Mouse (Mus musculus): ENCODE data around the gene Nemp2. TPM values are rescaled to one million over a fixed set of nuclear protein-coding genes. Genes with fewer than 3 reads are reported as not detected.
"Not testable (repeated sequence)": the region's sequence is repeated elsewhere in the genome, so short reads cannot be mapped to it uniquely, and the experiment has no call there.

Nemp2 gene
- total RNA-seq, 2 experiments from 2014 or later: 2.2 to 2.3 TPM

GRCm38 (mm10) chr1:52652601-52653253, 22.2 kb downstream of the Nemp2 start:
- DNase-seq: no peak

DNA sequence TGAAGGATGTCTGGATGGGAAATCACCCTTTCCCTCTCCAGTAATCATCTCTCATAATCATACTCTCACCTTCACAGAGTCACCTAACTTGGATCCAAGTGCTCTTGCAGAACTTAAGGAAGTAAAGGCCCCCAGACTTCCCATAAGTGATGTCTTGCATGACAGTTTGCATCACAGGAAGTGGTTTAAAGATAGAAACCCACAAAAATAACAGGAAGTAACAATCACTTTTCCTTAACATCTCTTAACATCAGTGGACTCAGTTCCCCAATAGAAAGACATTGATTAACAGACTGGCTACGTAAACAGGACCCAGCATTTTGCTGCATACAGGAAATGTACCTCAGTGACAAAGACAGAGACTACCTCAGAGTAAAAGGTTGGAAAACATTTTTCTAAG, 22.9 kb downstream of the Nemp2 start:
- intact Hi-C loops (cut with DNase I): no loop called here
- no peak for DNase-seq

More at GRCm38 (mm10) chr1:52652601-52653253, 22.2 kb downstream of the Nemp2 start:
- intact Hi-C loops (cut with DNase I): no loop called here

DNA sequence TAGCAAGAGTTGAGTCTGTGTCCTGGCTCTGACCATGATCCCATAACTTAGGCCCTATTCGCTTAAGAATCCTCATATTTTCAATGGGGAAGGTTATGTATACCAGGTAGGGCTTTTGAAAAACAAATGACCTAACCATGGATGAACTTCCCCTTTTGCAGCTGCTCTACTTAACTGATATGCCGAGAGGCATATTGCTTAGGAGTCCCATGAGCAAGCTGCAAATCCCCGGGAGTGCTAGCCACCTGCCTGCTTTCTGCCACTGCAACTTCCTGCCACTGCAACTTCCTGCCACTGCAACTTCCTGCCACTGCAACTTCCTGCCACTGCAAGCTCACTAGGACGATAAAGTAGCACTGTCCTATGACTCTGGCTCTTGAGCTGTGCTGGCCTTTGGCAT, 24.6 kb downstream of the Nemp2 start:
- intact Hi-C loops (cut with DNase I): no loop called here
- no peak for DNase-seq

- intact Hi-C loops (cut with DNase I): no loop called here
- DNase-seq: no peak
Observed at GRCm38 (mm10) chr1:52658160-52658559, 27.7 kb downstream of the Nemp2 start.

GRCm38 (mm10) chr1:52660278-52660677, 29.8 kb downstream of the Nemp2 start:
- no peak for DNase-seq
- intact Hi-C loops (cut with DNase I): no loop called here

- DNase-seq: no peak
- intact Hi-C loops (cut with DNase I): no loop called here
Observed at GRCm38 (mm10) chr1:52660765-52661164, 30.3 kb downstream of the Nemp2 start.

DNA sequence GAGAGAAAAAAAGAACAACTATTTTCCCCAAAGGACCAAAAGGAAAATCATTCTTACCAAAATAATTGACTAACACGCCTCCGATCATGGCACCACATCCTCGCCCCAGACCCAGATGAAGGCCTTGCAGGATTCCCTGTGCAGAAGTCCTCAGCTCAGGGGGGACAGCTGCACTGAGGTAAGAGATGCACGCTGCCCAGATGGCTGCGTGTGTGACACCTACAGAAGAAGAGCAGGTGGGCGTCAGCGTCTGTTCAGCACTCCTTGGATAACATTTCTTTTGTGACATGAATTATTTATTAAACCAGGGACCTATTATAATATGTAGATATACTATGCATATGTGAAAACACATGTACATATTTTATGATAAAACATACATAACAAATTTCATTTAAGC, 32.7 kb downstream of the Nemp2 start:
- intact Hi-C loops (cut with DNase I): no loop called here
- no peak for DNase-seq

DNA sequence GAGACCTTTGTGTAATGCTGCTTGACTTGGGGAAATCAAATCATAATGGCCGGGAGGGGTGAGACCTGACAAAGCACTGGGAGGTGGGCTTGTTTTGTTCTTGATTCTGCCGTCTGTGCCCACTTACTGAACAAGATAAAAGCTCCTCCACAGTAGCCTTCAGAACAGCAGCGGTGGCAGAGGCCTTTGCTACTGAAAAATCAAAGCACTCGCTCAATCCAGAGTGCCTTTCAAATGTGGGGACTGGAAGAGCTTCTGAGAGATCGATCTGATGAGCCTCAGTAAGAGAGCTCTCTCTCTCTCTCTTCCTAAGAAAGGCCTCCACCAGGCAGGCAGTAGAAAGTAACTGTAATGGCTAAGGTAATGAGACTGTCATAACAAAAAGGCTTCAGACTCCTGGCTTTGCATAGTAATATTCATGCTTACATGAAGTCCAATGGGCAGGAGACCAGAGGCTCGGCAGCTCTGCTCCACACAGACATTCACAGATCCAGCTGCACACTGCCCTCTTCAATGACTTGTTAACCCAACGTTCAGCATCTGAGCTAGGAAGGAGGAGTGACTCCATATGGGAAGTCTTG, 38.3 kb downstream of the Nemp2 start:
- intact Hi-C loops (cut with DNase I): no loop called here
- DNase-seq: no peak

- intact Hi-C loops (cut with DNase I): no loop called here
- no peak for DNase-seq
Observed at GRCm38 (mm10) chr1:52669931-52670330, 39.4 kb downstream of the Nemp2 start.

- intact Hi-C loops (cut with DNase I): no loop called here
- DNase-seq: peak in 1 of 2 experiments; percentile 32
Observed at GRCm38 (mm10) chr1:52675561-52676551, 45.4 kb downstream of the Nemp2 start.

DNA sequence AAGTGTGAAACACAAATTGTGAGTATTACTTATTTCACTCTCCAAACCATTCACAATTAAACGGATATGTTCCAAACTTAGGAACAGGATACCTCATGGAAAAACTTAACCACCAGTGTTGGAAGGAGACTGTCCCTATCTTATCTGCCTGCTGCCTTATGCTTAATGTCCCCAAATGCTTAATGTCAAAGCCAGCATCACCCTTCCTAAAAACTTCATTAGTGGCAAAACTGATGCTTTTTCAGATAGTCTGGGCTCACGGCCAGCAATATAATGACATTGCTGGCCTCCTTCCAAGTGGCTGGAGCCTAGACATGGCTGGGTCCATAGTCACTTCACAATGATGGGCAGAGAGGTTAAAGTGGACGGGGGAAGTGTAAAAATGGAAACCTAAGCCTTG, 46.1 kb downstream of the Nemp2 start:
- intact Hi-C loops (cut with DNase I): no loop called here
- peak; percentile 60 to 68 for DNase-seq

DNA sequence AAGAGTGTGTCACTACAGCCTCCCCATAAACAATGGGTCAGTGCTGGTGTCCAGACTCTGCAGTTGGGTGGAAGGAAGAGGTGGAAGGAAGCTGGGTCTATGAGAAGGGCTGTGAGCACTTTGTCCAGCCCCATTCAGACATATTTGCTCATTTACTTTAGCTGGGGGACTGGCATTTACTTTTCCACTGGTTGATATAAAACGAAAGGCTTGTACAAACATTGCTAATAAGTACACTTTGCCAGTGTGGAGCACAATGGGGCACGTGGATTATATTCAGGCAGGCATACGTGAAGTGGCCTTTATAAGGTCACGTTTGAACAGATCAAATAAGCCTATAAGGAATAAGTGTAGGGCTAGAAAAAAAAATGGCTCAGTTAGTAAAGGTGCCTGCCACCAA, 53.0 kb downstream of the Nemp2 start:
- intact Hi-C loops (cut with DNase I): loop anchor here (5.0 kb wide), 1 partner anchor 34 kb away; no protein-coding TSS in a partner anchor
- DNase-seq: no peak

GRCm38 (mm10) chr1:52687636-52688035, 57.1 kb downstream of the Nemp2 start:
- DNase-seq: no peak
- intact Hi-C loops (cut with DNase I): no loop called here

DNA sequence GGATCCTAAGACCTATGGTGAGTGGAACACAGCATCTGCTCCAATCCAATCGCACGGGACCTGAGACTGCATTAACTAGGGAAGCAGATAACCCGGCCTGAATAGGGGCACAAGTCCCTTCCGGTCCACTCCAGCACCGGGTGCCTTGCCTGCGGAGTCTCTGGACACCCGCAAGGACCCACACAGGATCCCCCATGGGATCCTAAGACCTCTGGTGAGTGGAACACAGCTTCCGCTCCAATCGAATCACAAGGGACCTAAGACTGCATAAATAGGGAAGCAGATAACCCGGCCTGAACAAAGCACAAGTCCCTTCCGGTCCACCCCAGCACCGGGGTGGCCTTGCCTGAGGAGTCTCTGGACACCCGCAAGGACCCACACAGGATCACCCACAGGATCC, 64.0 kb downstream of the Nemp2 start:
- intact Hi-C loops (cut with DNase I); DNase-seq: not testable (repeated sequence)

Other genes starting within 250 kb of the Nemp2 start
- 10 to 100 TPM; 30.9 to 33.3 TPM for gene Nab1, start 130.0 kb upstream of the Nemp2 start, total RNA-seq (2021)
- gene Mfsd6, start 96.8 kb downstream of the Nemp2 start, total RNA-seq (2021): 10 to 100 TPM; 16.6 to 18.2 TPM
- gene Inpp1, start 187.0 kb downstream of the Nemp2 start, total RNA-seq (2021): 10 to 100 TPM; 23.0 to 25.8 TPM
- gene Hibch, start 214.2 kb downstream of the Nemp2 start, total RNA-seq (2021): 10 to 100 TPM; 62.1 to 63.6 TPM

Data from heart, postnatal 10 days (tissue).